Mouse (Mus musculus): ENCODE measurements around the gene Dnajc27. TPM values are rescaled to one million over a fixed set of nuclear protein-coding genes. Genes with fewer than 3 reads are reported as not detected.

The Dnajc27 gene
- polyA plus RNA-seq, 1 experiment from 2014 or later: 5.4 TPM

DNA sequence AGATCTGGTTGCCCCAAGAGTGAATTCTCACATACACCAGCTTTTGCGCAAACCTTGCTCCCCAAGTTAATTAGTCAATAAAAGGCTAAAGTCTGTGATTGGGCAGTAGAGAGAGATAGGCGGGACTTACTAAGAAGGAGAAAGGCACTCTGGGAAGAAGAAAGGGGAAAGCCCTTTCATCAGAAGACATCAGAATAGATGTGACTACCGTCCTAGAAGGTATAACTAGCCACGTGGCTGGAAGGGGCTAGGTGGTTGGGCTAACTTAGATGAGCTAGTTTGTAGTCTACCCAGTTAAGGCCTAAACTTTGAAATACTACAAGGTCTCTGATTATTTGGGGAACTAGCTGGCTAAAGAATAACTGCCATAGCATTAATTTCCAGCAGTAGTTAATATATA, 22.7 kb upstream of the Dnajc27 start:
- no peaks in the 10 kb centered on the region for H3K27me3 ChIP-seq (replicated peaks)
- ATAC-seq: no peak
- H3K9ac ChIP-seq: no peak overlapping the region
- H3K9me3 ChIP-seq: no peaks in the 10 kb centered on the region
- no peaks in the 10 kb centered on the region for H3K4me1 ChIP-seq (replicated peaks)
- H3K4me2 ChIP-seq (replicated peaks): no peak overlapping the region
- WGBS: 88% methylated on average over 4 of the region's 4 CpGs
- no peaks in the 10 kb centered on the region for H3K36me3 ChIP-seq
- no peak overlapping the region for H3K4me3 ChIP-seq (replicated peaks)
- H3K27ac ChIP-seq: no peak overlapping the region

DNA sequence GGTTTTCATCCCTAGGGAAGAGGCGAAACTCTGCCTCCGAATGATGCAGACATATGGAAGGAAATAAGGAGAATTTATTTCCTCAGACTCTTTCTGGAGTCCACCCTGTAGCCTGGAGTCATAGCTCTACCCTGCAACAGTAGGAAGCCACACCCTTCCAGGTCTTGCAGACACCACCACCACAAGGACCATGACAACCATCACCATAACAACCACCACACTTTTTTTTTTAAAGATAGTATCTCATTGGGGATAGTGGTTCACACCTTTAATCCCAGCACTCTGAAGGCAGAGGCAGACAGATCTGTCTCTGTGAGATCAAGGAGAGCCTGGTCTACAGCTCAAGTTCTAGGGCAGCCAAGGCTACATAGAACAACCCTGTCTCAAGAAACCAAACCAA, 16.9 kb upstream of the Dnajc27 start:
- 93% methylated on average over 2 of the region's 2 CpGs for WGBS
- ATAC-seq: no peak

DNA sequence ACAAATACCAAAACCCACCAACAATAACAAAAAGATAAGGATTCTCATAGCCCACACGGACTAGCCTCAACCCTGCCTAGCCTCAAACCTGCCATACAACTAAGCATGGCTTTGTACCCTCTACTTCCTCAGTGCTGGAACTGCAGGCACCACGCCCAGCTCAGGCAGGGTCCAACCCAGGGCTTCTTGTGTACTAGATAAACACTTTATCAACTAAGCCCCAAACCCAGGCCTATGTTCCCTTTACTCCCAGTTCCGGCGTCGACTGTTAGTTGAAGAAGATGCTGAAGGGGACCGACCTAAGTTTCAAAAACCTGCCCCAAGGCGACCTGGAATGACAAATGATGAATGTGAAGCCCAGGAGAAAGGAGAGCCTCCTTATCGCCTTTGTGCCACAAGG, 16.4 kb upstream of the Dnajc27 start:
- Histone ChIP-seq H3K4me2 (replicated peaks) (no peak overlapping the region), H3K9ac (no peak overlapping the region), H3K27me3 (replicated peaks) (no peaks in the 10 kb centered on the region), H3K36me3 (no peaks in the 10 kb centered on the region), H3K4me3 (replicated peaks) (no peak overlapping the region), H3K4me1 (replicated peaks) (no peaks in the 10 kb centered on the region), H3K27ac (no peak overlapping the region), H3K9me3 (no peaks in the 10 kb centered on the region)
- 70% methylated on average over 8 of the region's 8 CpGs for WGBS
- no peak for ATAC-seq

More for the DNA sequence above, 16.9 kb upstream of the Dnajc27 start:
- Histone ChIP-seq H3K4me1 (replicated peaks) (no peaks in the 10 kb centered on the region), H3K4me2 (replicated peaks) (no peak overlapping the region), H3K9ac (no peak overlapping the region), H3K36me3 (no peaks in the 10 kb centered on the region), H3K9me3 (no peaks in the 10 kb centered on the region), H3K27me3 (replicated peaks) (no peaks in the 10 kb centered on the region), H3K27ac (no peak overlapping the region), H3K4me3 (replicated peaks) (no peak overlapping the region)

DNA sequence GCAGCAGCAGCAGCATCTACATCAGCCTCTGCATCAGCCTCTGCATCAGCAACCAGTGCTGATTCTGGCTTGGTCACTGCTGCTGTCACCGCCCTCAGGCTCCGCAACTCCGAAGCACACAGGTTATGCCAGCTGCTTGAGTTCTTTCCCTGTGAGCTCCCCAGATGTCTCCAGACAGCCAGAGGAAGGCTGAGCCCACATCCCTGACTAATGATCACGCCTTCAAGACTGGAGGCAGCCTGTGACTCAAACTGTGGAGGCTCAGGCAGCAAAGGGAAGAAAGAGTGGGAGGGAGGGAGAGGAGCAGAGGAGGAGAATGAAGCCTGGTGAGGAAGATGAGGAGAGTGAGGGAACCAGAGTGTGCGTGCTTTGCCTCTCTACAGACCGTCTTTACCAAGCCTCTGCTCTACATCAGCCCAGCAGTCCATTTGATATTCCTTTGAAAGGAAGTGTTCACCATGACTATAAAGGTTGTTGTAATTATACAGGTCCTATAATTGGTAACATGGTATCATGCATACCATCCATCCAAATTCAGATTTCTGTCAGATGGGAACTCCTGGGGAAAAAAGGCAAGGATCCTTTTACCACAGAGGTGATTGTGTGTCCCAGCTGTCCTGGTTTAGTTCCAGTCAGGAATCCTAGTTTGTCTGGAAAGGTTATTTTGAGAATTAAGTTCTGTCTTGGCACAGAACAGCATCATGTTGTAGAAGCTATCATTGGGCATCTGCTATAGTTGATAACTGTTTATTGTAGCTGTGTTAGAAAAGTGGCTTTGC, 15.5 kb upstream of the Dnajc27 start:
- ATAC-seq: no peak
- H3K27me3 ChIP-seq (replicated peaks): no peaks in the 10 kb centered on the region
- H3K4me1 ChIP-seq (replicated peaks): no peaks in the 10 kb centered on the region
- no peak overlapping the region for H3K4me2 ChIP-seq (replicated peaks)
- no peaks in the 10 kb centered on the region for H3K36me3 ChIP-seq
- H3K9ac ChIP-seq: no peak overlapping the region
- no peaks in the 10 kb centered on the region for H3K9me3 ChIP-seq
- WGBS: 71% methylated on average over 6 of the region's 6 CpGs
- H3K27ac ChIP-seq: no peak overlapping the region
- no peak overlapping the region for H3K4me3 ChIP-seq (replicated peaks)

DNA sequence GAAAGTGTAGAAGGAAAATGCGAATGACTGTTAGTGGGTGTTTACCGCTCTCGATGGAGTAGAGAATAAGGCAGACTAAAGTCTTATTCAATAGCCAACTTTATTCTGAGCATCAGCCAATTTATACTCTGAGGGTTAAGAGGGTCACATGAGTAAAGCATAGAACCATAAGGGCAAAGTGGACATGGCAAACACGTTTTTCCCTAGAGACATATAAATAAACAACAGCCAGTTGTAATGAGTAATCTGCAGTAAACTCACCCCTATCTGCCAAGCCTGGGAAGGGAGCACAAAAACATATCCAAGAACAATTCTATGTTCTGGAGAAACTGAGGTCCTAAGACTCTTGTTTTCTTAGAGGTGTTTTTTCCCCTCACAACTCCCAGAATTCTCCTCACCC, 13.8 kb upstream of the Dnajc27 start:
- Histone ChIP-seq H3K27me3 (replicated peaks) (no peaks in the 10 kb centered on the region), H3K27ac (no peak overlapping the region), H3K4me2 (replicated peaks) (no peak overlapping the region), H3K4me1 (replicated peaks) (no peaks in the 10 kb centered on the region), H3K9me3 (no peaks in the 10 kb centered on the region), H3K4me3 (replicated peaks) (no peak overlapping the region), H3K9ac (no peak overlapping the region), H3K36me3 (no peaks in the 10 kb centered on the region)
- no peak for ATAC-seq
- WGBS: 73% methylated on average over 4 of the region's 4 CpGs

DNA sequence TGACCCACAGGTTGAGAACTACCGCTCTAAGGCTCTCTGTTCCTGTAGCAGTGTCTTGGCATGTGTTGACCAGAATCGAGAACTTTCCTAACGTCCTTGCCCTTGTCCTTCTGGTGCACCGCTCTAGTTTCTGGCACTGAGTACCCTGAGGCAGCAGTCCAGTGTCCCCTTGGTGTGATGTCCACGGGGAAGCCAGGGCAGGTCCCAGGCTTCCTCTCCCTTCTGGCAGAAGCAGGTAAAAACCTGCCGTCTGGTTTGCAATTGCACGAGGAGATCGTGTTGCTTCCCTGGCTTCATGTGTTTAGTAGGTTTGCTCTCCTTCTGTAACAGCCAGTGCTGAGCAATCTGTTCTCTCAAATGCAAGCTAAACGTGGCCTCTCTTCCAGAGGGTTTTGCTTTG, 10.7 kb upstream of the Dnajc27 start:
- Histone ChIP-seq H3K27me3 (replicated peaks) (no peaks in the 10 kb centered on the region), H3K4me2 (replicated peaks) (no peak overlapping the region), H3K9me3 (no peaks in the 10 kb centered on the region), H3K9ac (no peak overlapping the region), H3K36me3 (no peaks in the 10 kb centered on the region), H3K4me1 (replicated peaks) (no peaks in the 10 kb centered on the region), H3K27ac (no peak overlapping the region), H3K4me3 (replicated peaks) (no peak overlapping the region)
- no peak for ATAC-seq
- 81% methylated on average over 9 of the region's 9 CpGs for WGBS

DNA sequence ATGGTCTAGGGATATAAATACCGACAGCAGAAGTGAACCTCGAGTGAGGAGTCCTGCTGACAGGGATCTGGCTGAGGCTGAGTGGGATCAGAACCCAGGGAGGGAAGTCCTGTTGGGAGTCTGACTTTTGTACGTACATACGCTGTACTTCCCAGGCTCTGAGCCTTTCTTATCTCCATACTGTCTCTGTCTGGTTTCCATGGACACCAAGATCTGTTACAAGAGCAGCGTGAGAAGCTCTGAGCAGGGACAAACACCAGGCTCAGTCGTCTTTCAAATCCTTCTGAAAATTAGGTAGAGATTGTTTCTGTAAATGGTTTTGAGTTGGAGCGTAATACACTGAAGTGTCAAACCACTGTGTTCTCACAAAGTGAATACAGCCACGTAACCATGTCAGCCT, 7.0 kb upstream of the Dnajc27 start:
- ATAC-seq: no peak
- 52% methylated on average over 8 of the region's 8 CpGs for WGBS
- no peaks in the 10 kb centered on the region for H3K27me3 ChIP-seq (replicated peaks)
- no peak overlapping the region for H3K27ac ChIP-seq
- no peak overlapping the region for H3K4me2 ChIP-seq (replicated peaks)
- no peak overlapping the region for H3K9ac ChIP-seq
- no peaks in the 10 kb centered on the region for H3K36me3 ChIP-seq
- H3K9me3 ChIP-seq: no peaks in the 10 kb centered on the region
- no peak overlapping the region for H3K4me3 ChIP-seq (replicated peaks)
- no peaks in the 10 kb centered on the region for H3K4me1 ChIP-seq (replicated peaks)

DNA sequence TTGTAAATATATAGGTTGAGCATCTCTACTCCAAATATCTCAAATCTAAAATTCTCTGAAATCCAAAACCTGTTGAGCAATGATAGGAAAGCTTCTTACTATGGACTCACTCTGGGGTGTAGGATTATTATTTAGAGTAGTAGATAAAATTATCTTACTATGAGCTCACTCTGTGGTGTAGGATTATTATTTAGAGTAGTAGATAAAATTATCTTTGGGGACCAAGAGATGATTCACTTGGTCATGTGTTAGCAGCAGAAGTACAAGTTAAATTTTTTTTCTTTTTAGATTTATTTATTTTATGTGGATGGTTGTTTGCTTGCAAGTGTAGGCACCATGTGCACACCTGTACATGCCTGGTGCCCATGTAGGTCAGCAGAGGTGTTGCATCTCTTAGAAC, 6.0 kb upstream of the Dnajc27 start:
- Histone ChIP-seq H3K27me3 (replicated peaks) (no peaks in the 10 kb centered on the region), H3K4me1 (replicated peaks) (no peaks in the 10 kb centered on the region), H3K4me3 (replicated peaks) (no peak overlapping the region), H3K36me3 (no peaks in the 10 kb centered on the region), H3K9ac (no peak overlapping the region), H3K4me2 (replicated peaks) (no peak overlapping the region), H3K27ac (no peak overlapping the region), H3K9me3 (no peaks in the 10 kb centered on the region)
- no peak for ATAC-seq

DNA sequence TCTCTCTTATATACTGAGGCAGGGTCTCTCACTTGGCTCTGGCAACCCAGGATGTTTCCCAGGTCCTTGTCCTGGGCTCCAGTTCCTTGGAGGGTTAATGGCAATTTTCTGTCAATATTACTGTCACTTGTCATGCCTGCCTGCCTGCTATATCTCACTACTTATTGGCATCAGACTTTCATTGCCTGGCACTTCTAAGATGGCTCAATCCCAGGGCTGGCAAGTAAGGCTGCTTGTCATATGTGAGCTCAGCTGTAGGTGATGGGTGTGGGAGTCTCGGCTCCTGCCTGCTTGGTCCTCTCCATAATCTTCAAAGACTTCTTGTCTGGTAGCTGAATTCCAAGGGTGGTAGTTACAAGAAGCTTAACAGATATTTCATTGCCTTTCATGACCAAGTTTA, 4.3 kb upstream of the Dnajc27 start:
- H3K36me3 ChIP-seq: no peaks in the 10 kb centered on the region
- no peak overlapping the region for H3K4me3 ChIP-seq (replicated peaks)
- H3K9ac ChIP-seq: no peak overlapping the region
- H3K4me1 ChIP-seq (replicated peaks): no peaks in the 10 kb centered on the region
- H3K27me3 ChIP-seq (replicated peaks): no peaks in the 10 kb centered on the region
- no peaks in the 10 kb centered on the region for H3K9me3 ChIP-seq
- no peak overlapping the region for H3K27ac ChIP-seq
- 51% methylated on average over 1 of the region's 1 CpGs for WGBS
- no peak overlapping the region for H3K4me2 ChIP-seq (replicated peaks)
- no peak for ATAC-seq

DNA sequence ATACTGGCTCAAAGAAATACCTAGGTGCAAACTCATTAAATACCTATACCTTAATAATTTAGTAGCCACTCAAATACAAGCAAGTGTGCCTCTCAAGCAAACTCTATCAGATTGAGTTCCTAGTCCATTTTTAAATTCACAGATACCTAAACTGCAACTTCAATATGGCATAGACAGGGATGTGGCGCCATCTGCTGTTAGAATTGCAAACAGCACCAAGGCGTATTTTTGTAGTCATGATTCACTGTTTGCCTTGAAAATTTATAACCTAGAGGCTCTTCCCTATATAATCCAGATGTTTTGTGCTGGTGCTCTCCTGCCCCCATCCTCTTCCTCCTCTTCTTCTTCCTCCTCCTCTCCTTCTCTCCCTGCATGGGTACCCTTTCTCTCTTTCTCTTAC, 2.1 kb upstream of the Dnajc27 start:
- no peak overlapping the region for H3K9ac ChIP-seq
- WGBS: 0% methylated on average over 2 of the region's 2 CpGs
- ATAC-seq: no peak
- H3K27ac ChIP-seq: no peak overlapping the region
- 0 out of 2 replicates have a peak, but pooled peaks cover 2% of the 10 kb centered on the region for H3K4me1 ChIP-seq (replicated peaks)
- no peak overlapping the region for H3K4me2 ChIP-seq (replicated peaks)
- H3K4me3 ChIP-seq (replicated peaks): no peak overlapping the region
- H3K36me3 ChIP-seq: no peaks in the 10 kb centered on the region
- H3K27me3 ChIP-seq (replicated peaks): no peaks in the 10 kb centered on the region
- H3K9me3 ChIP-seq: no peaks in the 10 kb centered on the region

DNA sequence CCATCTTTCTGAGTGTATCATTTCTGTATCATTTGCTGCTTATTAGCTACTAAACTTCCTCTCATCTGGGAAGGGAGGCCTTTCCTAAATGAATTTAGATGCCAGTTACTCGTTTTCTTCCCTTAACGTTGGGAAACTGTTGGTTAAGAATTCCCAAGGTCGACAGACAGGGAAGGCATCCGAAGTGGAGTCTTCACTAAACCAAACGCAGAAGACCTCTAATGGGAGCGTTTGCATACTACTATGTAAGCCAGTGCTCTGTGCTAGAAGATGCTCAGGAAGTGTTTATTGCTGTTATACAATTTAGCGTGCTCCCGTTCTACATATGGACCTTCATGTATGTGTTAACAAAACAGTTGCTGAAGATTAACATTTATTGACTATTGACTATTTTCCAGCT, 1.1 kb downstream of the Dnajc27 start:
- no peak overlapping the region for H3K9ac ChIP-seq
- 0 out of 2 replicates have a peak, but pooled peaks cover 3% of the 10 kb centered on the region for H3K36me3 ChIP-seq
- no peaks in the 10 kb centered on the region for H3K27me3 ChIP-seq (replicated peaks)
- WGBS: 57% methylated on average over 8 of the region's 8 CpGs
- H3K4me2 ChIP-seq (replicated peaks): peak overlapping the region; percentile 83
- no peaks in the 10 kb centered on the region for H3K9me3 ChIP-seq
- no peak overlapping the region for H3K4me3 ChIP-seq (replicated peaks)
- no peak for ATAC-seq
- no peak overlapping the region for H3K27ac ChIP-seq
- 0 out of 2 replicates have a peak, but pooled peaks cover 2% of the 10 kb centered on the region for H3K4me1 ChIP-seq (replicated peaks)

DNA sequence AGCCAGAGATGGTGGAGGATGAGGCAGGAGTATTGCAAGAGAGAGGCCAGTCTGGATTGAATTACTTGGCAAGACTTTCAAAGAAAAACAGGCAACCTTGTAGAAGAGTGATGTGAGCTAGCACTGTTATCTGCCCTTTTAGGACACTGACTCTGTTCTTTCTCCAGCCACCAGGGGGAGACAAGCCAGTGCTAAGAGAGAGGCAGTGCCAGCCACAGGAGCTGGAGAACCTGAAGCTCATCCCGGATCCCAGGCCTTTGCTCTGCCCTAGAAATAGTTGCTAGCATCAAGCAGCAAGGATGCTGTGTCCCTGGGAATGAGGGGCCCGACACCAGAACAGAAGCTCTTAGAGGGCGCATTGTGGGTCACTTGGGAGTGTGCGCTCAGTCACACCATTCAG, 25.0 kb downstream of the Dnajc27 start:
- Histone ChIP-seq H3K4me3 (replicated peaks) (no peak overlapping the region), H3K4me1 (replicated peaks) (no peaks in the 10 kb centered on the region), H3K9me3 (no peaks in the 10 kb centered on the region), H3K27ac (no peak overlapping the region), H3K36me3 (no peaks in the 10 kb centered on the region), H3K9ac (no peak overlapping the region), H3K4me2 (replicated peaks) (no peak overlapping the region), H3K27me3 (replicated peaks) (no peaks in the 10 kb centered on the region)
- 76% methylated on average over 4 of the region's 4 CpGs for WGBS
- ATAC-seq: peak; percentile 61; the same call in 1 of the 2 replicates

DNA sequence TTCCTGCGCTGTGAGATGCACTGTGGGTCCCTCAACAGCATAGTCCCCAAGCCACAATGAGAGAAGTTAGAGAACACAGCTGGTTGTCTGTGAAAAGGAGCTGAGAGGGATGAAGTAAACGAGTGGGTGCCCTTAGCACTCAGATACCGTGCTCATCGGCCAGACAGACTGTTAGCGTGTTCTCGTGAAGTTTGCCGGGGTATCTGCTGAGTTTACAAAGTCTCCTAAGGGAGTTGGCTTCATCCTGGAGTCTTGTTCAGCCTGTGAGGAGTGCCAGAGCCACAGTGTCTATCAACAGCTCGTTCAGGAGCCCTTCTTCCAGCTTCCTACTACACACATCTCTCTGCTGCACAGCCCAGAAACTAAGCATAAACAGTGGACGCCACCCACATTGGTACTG, 33.7 kb downstream of the Dnajc27 start:
- Histone ChIP-seq H3K9me3 (no peaks in the 10 kb centered on the region), H3K9ac (no peak overlapping the region), H3K27me3 (replicated peaks) (no peaks in the 10 kb centered on the region), H3K36me3 (no peaks in the 10 kb centered on the region), H3K4me3 (replicated peaks) (no peak overlapping the region), H3K4me1 (replicated peaks) (peaks cover 6% of the 10 kb centered on the region; the same call in 1 of the 2 replicates), H3K4me2 (replicated peaks) (no peak overlapping the region), H3K27ac (peak overlapping the region; percentile 48; the same call in 1 of the 2 replicates)
- no peak for ATAC-seq
- 52% methylated on average over 9 of the region's 9 CpGs for WGBS
